Mouse (Mus musculus): ENCODE measurements around the gene 1810055G02Rik. TPM values are rescaled to one million over a fixed set of nuclear protein-coding genes. Genes with fewer than 3 reads are reported as not detected.

1810055G02Rik gene
- total and polyA plus RNA-seq, 3 experiments, result 22.4 to 32.3 TPM; not detected in 1

DNA sequence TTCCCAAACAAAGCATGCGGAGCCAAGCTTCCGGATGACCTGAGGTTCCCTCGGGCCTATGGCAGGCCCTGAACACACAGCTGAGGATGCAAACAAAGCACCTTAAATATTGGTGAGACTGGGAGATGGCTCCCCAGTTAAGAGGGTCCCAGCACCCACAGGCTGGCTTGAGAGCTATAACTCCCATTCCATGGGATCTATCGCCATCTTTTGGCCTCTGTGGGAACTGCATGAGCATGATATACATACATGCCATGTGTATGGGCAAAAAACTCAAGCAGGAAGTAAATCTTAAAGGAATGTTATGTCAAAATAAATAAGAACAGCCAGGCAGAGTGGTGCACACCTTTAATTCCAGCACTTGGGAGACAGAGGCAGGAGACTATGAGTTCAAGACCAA is 15.8 kb downstream of the 1810055G02Rik start:
- Histone ChIP-seq H3K27me3 (ENCODE audit: control insufficient read depth in 1 of 2, insufficient read depth in 2 of 2, low read length in 2 of 2) (no peaks in the 10 kb centered on the region), H3K9ac (ENCODE audit: control insufficient read depth, low read depth, low read length, poor library complexity, severe bottlenecking) (no peak overlapping the region), H3K79me2 (ENCODE audit: control insufficient read depth, insufficient read depth, low read length, poor library complexity) (no peaks in the 10 kb centered on the region; the same call in 1 of the 2 replicates), H3K36me3 (ENCODE audit: control insufficient read depth in 1 of 2, insufficient read depth in 2 of 2, low read length in 2 of 2) (no peaks in the 10 kb centered on the region), H3K9me3 (replicated peaks; ENCODE audit: insufficient read depth, low read length) (no peaks in the 10 kb centered on the region), H3K4me3 (ENCODE audit: control insufficient read depth in 1 of 2, insufficient read depth in 1 of 2, low read depth in 2 of 2, low read length in 2 of 2) (no peak overlapping the region), H3K27ac (ENCODE audit: control insufficient read depth, low read depth, low read length) (no peak overlapping the region), H3K4me1 (ENCODE audit: control insufficient read depth in 1 of 2, insufficient read depth in 2 of 2, low read length in 2 of 2) (no peaks in the 10 kb centered on the region)
- TF ChIP-seq ZC3H11A (IDR thresholded peaks at IDR 0.05; ENCODE audit: low read depth, low read length) (peak; percentile 60), RAD21 (IDR thresholded peaks at IDR 0.05; ENCODE audit: low read depth, low read length) (peak; percentile 87), SIN3A (IDR thresholded peaks at IDR 0.05; ENCODE audit: low read length) (0 out of 2 replicates have a peak, but pooled peaks have one; percentile 39), MYC (IDR thresholded peaks at IDR 0.05; ENCODE audit: low read depth, low read length) (peak; percentile 71), GABPA (IDR thresholded peaks at IDR 0.05; ENCODE audit: low read depth, low read length) (no peak), SMC3 (IDR thresholded peaks at IDR 0.05; ENCODE audit: low read depth, low read length) (peak; percentile 61), CTCF (IDR thresholded peaks at IDR 0.05 in 2 of 3, conservative IDR thresholded peaks at IDR 0.05 in 1 of 3; ENCODE audit: control insufficient read depth in 1 of 3, insufficient read depth in 1 of 3, low read depth in 2 of 3, low read length in 3 of 3, poor library complexity in 1 of 3, severe bottlenecking in 1 of 3) (peak; percentile 55 to 93 (median 87)), TBP (IDR thresholded peaks at IDR 0.05; ENCODE audit: low read depth, low read length) (no peak), MAX (IDR thresholded peaks at IDR 0.05; ENCODE audit: low read length) (peak; percentile 31; the same call in 1 of the 2 replicates), MXI1 (IDR thresholded peaks at IDR 0.05; ENCODE audit: low read depth, low read length) (peak; percentile 59; the same call in 1 of the 2 replicates), RCOR1 (IDR thresholded peaks at IDR 0.05; ENCODE audit: low read depth, low read length) (no peak)
- peak; percentile 80 for DNase-seq (ENCODE audit: low read depth, low spot score)

DNA sequence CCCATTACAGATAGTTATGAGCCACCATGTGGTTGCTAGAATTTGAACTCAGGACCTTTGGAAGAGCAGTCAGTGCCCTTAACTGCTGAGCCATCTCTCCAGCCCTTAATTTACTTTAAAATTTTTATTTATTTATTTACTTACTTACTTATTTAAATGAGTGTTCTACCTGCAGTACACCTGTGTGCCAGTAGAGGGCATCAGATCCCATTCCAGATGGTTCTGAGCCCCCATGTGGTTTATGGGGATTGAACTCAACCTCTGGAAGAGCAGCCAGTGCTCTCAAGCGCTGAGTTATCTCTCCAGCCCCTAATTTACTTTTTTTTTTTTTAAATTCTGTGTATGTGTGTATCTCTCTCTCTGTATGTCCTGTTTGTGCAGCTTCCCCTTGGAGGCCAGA is 16.7 kb downstream of the 1810055G02Rik start:
- DNase-seq (ENCODE audit: low read depth, low spot score), result peak; percentile 86

More for the DNA sequence above, 16.7 kb downstream of the 1810055G02Rik start:
- no peaks in the 10 kb centered on the region for H3K27me3 ChIP-seq (ENCODE audit: control insufficient read depth in 1 of 2, insufficient read depth in 2 of 2, low read length in 2 of 2)
- no peaks in the 10 kb centered on the region for H3K4me1 ChIP-seq (ENCODE audit: control insufficient read depth in 1 of 2, insufficient read depth in 2 of 2, low read length in 2 of 2)
- no peak overlapping the region for H3K9ac ChIP-seq (ENCODE audit: control insufficient read depth, low read depth, low read length, poor library complexity, severe bottlenecking)
- H3K9me3 ChIP-seq (replicated peaks; ENCODE audit: insufficient read depth, low read length), result no peaks in the 10 kb centered on the region
- no peak overlapping the region for H3K4me3 ChIP-seq (ENCODE audit: control insufficient read depth in 1 of 2, insufficient read depth in 1 of 2, low read depth in 2 of 2, low read length in 2 of 2)
- no peak overlapping the region for H3K27ac ChIP-seq (ENCODE audit: control insufficient read depth, low read depth, low read length)
- H3K36me3 ChIP-seq (ENCODE audit: control insufficient read depth in 1 of 2, insufficient read depth in 2 of 2, low read length in 2 of 2), result no peaks in the 10 kb centered on the region
- TF ChIP-seq MYC (IDR thresholded peaks at IDR 0.05; ENCODE audit: low read depth, low read length), result peak; percentile 87; the same call in 1 of the 2 replicates
- TF ChIP-seq ELF1 (IDR thresholded peaks at IDR 0.05; ENCODE audit: low read depth, low read length), result no peak
- TF ChIP-seq HCFC1 (IDR thresholded peaks at IDR 0.05; ENCODE audit: low read depth, low read length), result 0 out of 2 replicates have a peak, but pooled peaks have one; percentile 17
- TF ChIP-seq GATA1 (IDR thresholded peaks at IDR 0.05; ENCODE audit: low read depth, low read length), result no peak
- no peak for TF ChIP-seq NELFE (IDR thresholded peaks at IDR 0.05; ENCODE audit: low read depth, low read length)
- TF ChIP-seq SMC3 (IDR thresholded peaks at IDR 0.05; ENCODE audit: low read depth, low read length), result peak; percentile 71
- TF ChIP-seq ZNF384 (IDR thresholded peaks at IDR 0.05; ENCODE audit: low read depth, low read length), result peak; percentile 23; the same call in 1 of the 2 replicates
- TF ChIP-seq MAZ (IDR thresholded peaks at IDR 0.05; ENCODE audit: low read depth, low read length), result 0 out of 2 replicates have a peak, but pooled peaks have one; percentile 50
- TF ChIP-seq RCOR1 (IDR thresholded peaks at IDR 0.05; ENCODE audit: low read depth, low read length), result no peak
- no peak for TF ChIP-seq POLR2A (IDR thresholded peaks at IDR 0.05; ENCODE audit: control insufficient read depth in 1 of 2, insufficient read depth in 1 of 2, low read depth in 1 of 2, low read length in 2 of 2, poor library complexity in 1 of 2)
- peak; percentile 70 to 84 (median 75) for TF ChIP-seq CTCF (IDR thresholded peaks at IDR 0.05 in 2 of 3, conservative IDR thresholded peaks at IDR 0.05 in 1 of 3; ENCODE audit: control insufficient read depth in 1 of 3, insufficient read depth in 1 of 3, low read depth in 2 of 3, low read length in 3 of 3, poor library complexity in 1 of 3, severe bottlenecking in 1 of 3)
- TF ChIP-seq TAL1 (IDR thresholded peaks at IDR 0.05; ENCODE audit: low read length), result no peak
- peak; percentile 49 for TF ChIP-seq ZC3H11A (IDR thresholded peaks at IDR 0.05; ENCODE audit: low read depth, low read length)
- TF ChIP-seq MXI1 (IDR thresholded peaks at IDR 0.05; ENCODE audit: low read depth, low read length), result 0 out of 2 replicates have a peak, but pooled peaks have one; percentile 30
- no peak for TF ChIP-seq TCF12 (IDR thresholded peaks at IDR 0.05; ENCODE audit: low read depth, low read length)
- peak; percentile 44; the same call in 1 of the 2 replicates for TF ChIP-seq SIN3A (IDR thresholded peaks at IDR 0.05; ENCODE audit: low read length)
- TF ChIP-seq RAD21 (IDR thresholded peaks at IDR 0.05; ENCODE audit: low read depth, low read length), result peak; percentile 66
- TF ChIP-seq MAX (IDR thresholded peaks at IDR 0.05; ENCODE audit: low read length), result peak; percentile 35; the same call in 1 of the 2 replicates
- TF ChIP-seq JUND (IDR thresholded peaks at IDR 0.05; ENCODE audit: low read depth, low read length), result no peak
- TF ChIP-seq CHD2 (IDR thresholded peaks at IDR 0.05; ENCODE audit: low read length), result no peak
- no peak for TF ChIP-seq UBTF (IDR thresholded peaks at IDR 0.05; ENCODE audit: borderline replicate concordance, insufficient read depth, low read depth, low read length)
- H3K79me2 ChIP-seq (ENCODE audit: control insufficient read depth, insufficient read depth, low read length, poor library complexity), result no peaks in the 10 kb centered on the region
